Mouse (Mus musculus) spleen, adult 2 months (tissue): Measurements from ENCODE around the gene Pnliprp1. TPM values are rescaled to one million over a fixed set of nuclear protein-coding genes. Genes with fewer than 3 reads are reported as not detected.
A peak's percentile ranks its signal among the peaks of the same experiment; 100 is the strongest.

Experiments used
- DNase-seq, 2 experiments: peaks; one replicate each; pipeline versions ENCODE4 v3.0.0 to v3.0.0-alpha.2; 2012 to 2021; ENCODE audit warnings: low spot score in 2 of 2, low read depth in 1 of 2
- H3K27ac ChIP-seq: fragments of 200-500 bp; 2 replicates; pipeline ENCODE4 v1.5.1; 2012; ENCODE audit warnings: low read length, inconsistent platforms; ENCODE audit not compliant: insufficient read depth
- H3K27me3 ChIP-seq: fragments of 200-500 bp; 2 replicates; pipeline ENCODE4 v1.6.1; 2012; ENCODE audit warnings: mild to moderate bottlenecking, moderate library complexity, low read length, inconsistent platforms; ENCODE audit not compliant: control insufficient read depth, insufficient read depth
- H3K36me3 ChIP-seq: fragments of 200-500 bp; 2 replicates; pipeline ENCODE4 v1.6.1; 2012; ENCODE audit warnings: mild to moderate bottlenecking, low read length, inconsistent platforms; ENCODE audit not compliant: control insufficient read depth, insufficient read depth
- H3K4me1 ChIP-seq: fragments of 200-500 bp; 2 replicates; pipeline ENCODE4 v1.6.1; 2011; ENCODE audit warnings: inconsistent platforms; ENCODE audit not compliant: control insufficient read depth, insufficient read depth, insufficient read length
- H3K4me3 ChIP-seq: fragments of 200-500 bp; 2 replicates; pipeline ENCODE4 v1.5.1; 2011; ENCODE audit warnings: mild to moderate bottlenecking, inconsistent platforms; ENCODE audit not compliant: insufficient read depth, insufficient read length; ENCODE audit errors: extremely low read depth
- CTCF ChIP-seq: fragments of 200-500 bp; IDR thresholded peaks from 2 replicates; pipeline ENCODE4 v1.5.1; 2011; ENCODE audit warnings: mild to moderate bottlenecking, inconsistent platforms; ENCODE audit not compliant: insufficient read depth, insufficient read length, insufficient replicate concordance; ENCODE audit errors: extremely low read depth
- POLR2A ChIP-seq: fragments of 200-500 bp; IDR thresholded peaks from 2 replicates; pipeline ENCODE4 v1.6.1; 2011; ENCODE audit warnings: low read depth, low read length, inconsistent platforms
- WGBS: fragments of 180-500 bp; shearing (Covaris S2); methylation state at CpG from one replicate; pipeline ENCODE4 v1.1.7; 2018; 5-methylcytosine and 5-hydroxymethylcytosine counted together
- polyA plus RNA-seq: library from polyadenylated mRNA; depleted of rRNA; stranded (reverse); fragments of >200 nt; gene quantifications from 2 replicates; pipeline ENCODE4 v1.2.3, GENCODE M21; 2012

Gene Pnliprp1
- polyA plus RNA-seq, 1 experiment = 493 TPM

DNA sequence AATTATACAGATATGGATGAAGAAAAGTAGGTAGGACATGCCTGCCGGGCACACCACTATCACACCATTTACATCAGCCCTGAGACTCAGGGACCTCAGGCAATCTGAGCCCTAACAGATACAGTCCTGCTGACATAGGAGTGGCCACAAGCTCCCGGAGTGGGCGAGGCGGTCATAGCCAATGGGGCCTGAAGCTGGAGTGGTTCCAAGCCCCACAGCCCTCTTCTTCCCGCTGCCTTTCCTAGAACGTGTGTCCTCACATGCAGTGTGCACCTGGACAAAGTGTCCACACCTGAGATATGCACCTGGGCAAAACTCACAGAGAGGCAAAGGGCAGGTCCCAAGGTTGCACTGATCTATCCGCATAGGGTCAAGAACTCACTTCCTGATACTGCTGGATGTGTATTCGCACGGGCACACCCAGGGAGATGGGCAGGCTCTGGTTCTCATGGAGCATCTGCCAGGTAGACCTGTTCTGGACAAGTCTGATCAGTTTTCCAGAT lies 18.9 kb downstream of the Pnliprp1 start:
- H3K36me3 ChIP-seq = no peaks in the 10 kb centered on the region
- WGBS = 89% methylated on average over 9 of the region's 9 CpGs
- TF ChIP-seq POLR2A (no peak), CTCF (no peak)
- no peaks in the 10 kb centered on the region for H3K4me1 ChIP-seq
- no peak overlapping the region for H3K27ac ChIP-seq
- H3K27me3 ChIP-seq = no peaks in the 10 kb centered on the region
- DNase-seq = no peak
- no peak overlapping the region for H3K4me3 ChIP-seq

DNA sequence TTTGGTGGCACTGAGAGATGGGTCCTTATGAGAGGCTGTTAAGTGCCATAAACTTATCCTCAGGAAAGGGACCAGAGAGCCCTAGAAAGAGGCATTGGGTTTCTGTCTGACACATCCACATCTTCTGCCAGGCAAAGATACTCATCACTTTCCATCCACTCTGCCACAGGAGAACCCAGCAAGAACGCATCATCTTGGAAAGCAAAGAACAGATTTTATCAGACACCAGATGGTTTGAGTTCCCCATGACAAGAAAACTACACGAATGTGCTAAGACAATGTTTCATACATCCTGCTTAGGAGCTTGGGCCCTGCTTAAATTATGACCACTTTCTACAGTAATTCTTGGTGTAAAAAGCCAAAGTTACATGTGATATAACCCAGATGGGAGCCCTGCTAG lies 22.1 kb downstream of the Pnliprp1 start:
- no peaks in the 10 kb centered on the region for H3K4me1 ChIP-seq
- TF ChIP-seq CTCF = no peak
- TF ChIP-seq POLR2A = no peak
- H3K27me3 ChIP-seq = no peaks in the 10 kb centered on the region
- no peak overlapping the region for H3K4me3 ChIP-seq
- no peak for DNase-seq
- H3K27ac ChIP-seq = no peak overlapping the region
- WGBS = 66% methylated on average over 2 of the region's 2 CpGs
- H3K36me3 ChIP-seq = no peaks in the 10 kb centered on the region

- Histone ChIP-seq H3K36me3 (no peaks in the 10 kb centered on the region), H3K4me3 (no peak overlapping the region), H3K4me1 (no peaks in the 10 kb centered on the region), H3K27me3 (no peaks in the 10 kb centered on the region), H3K27ac (no peak overlapping the region)
- TF ChIP-seq POLR2A (no peak), CTCF (no peak)
- 54% methylated on average over 2 of the region's 2 CpGs for WGBS
- DNase-seq = no peak
Measured at GRCm38 (mm10) chr19:58751504-58751903, 22.8 kb downstream of the Pnliprp1 start.

- Histone ChIP-seq H3K36me3 (no peaks in the 10 kb centered on the region), H3K27ac (no peak overlapping the region), H3K4me3 (no peak overlapping the region), H3K4me1 (no peaks in the 10 kb centered on the region), H3K27me3 (no peaks in the 10 kb centered on the region)
- TF ChIP-seq CTCF (no peak), POLR2A (no peak)
- DNase-seq = no peak
- WGBS = 94% methylated on average over 4 of the region's 4 CpGs
Measured at GRCm38 (mm10) chr19:58758871-58759270, 30.2 kb downstream of the Pnliprp1 start.

DNA sequence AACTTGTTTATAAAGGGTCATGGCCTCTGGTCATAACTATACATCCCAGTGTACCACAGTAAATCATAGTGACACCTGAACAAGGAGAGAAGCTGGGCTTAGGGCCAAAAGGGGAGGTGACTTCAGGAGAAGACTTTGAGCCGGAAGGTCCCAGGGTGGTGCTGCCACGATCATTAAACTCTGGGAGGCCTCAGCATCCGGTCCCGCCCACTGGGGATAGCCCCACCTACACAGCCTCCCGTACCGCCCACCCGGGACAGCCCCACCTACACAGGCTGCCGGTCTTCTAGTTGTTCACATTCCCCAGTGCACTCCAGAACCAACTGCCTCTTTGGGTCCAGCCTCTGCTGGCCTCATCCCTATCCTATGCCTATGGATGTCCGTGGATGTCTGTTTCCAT lies 30.7 kb downstream of the Pnliprp1 start, which contains the start of gene Pnliprp2:
Gene Pnliprp2 (plus strand): TSS at position 297 of the 400 bp plus-strand sequence.
- Histone ChIP-seq H3K27me3 (no peaks in the 10 kb centered on the region), H3K36me3 (no peaks in the 10 kb centered on the region), H3K4me3 (no peak within 1 kb of the TSS), H3K27ac (no peak within 1 kb of the TSS), H3K4me1 (no peaks in the 10 kb centered on the region)
- no peak for DNase-seq
- no peak for TF ChIP-seq CTCF
- TF ChIP-seq POLR2A = no peak
- 65% methylated on average over 9 of the region's 9 CpGs for WGBS

- Histone ChIP-seq H3K27me3 (no peaks in the 10 kb centered on the region), H3K36me3 (no peaks in the 10 kb centered on the region), H3K4me1 (no peaks in the 10 kb centered on the region), H3K4me3 (no peak overlapping the region), H3K27ac (no peak overlapping the region)
- WGBS = 30% methylated on average over 6 of the region's 6 CpGs
- no peak for DNase-seq
- TF ChIP-seq CTCF (no peak), POLR2A (no peak)
Measured at GRCm38 (mm10) chr19:58762316-58762715, 33.6 kb downstream of the Pnliprp1 start.

DNA sequence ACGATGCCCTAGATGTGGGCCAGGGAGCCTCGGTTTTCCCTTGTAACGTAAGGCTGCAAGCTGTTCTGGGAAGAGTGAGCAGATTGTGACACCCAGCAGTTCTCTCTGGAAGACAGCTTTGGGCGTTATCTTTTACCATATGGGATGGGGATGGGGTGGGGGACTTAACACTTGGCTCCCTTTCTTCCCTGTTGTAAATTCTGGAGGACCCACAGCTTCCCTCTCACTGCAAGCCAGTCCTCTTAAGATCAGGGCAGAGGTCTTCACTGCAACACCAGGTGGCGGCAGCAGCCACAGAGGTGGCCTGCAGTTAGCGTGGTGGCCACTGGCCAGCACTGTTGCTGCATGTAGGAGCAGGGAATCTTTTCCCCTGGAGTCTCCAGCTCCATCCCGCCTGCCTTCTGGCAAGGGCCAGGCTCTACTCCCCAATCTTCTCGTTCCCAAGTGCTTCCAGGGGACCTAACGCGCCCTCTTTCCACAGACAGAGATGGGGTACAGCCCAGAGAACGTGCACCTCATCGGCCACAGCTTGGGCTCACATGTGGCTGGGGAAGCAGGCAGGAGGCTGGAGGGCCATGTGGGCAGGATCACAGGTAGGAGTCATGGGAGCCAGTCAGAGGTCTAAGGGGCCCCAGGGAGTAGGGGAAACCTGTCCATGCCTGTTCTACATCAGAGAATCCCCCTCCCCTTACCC lies 34.3 kb downstream of the Pnliprp1 start:
- no peak for DNase-seq
- Histone ChIP-seq H3K27ac (no peak overlapping the region), H3K36me3 (no peaks in the 10 kb centered on the region), H3K4me1 (no peaks in the 10 kb centered on the region), H3K27me3 (no peaks in the 10 kb centered on the region), H3K4me3 (no peak overlapping the region)
- WGBS = 25% methylated on average over 12 of the region's 12 CpGs
- TF ChIP-seq CTCF (0 out of 2 replicates have a peak, but pooled peaks have one; percentile 4), POLR2A (no peak)
